Mouse (Mus musculus) liver (tissue): ENCODE measurements at regions not wholly inside any gene's neighbourhood (a gene's known extent, or its start where the extent isn't known, plus 50 kb on each side); places are given as distances from the start of the nearest gene placed in this dataset.
A peak's percentile ranks its signal among the peaks of the same experiment; 100 is the strongest.

Source experiments
- DNase-seq: peaks from one replicate; pipeline ENCODE4 v3.0.0-alpha.2; 2020; ENCODE audit warnings: mixed read lengths

DNA sequence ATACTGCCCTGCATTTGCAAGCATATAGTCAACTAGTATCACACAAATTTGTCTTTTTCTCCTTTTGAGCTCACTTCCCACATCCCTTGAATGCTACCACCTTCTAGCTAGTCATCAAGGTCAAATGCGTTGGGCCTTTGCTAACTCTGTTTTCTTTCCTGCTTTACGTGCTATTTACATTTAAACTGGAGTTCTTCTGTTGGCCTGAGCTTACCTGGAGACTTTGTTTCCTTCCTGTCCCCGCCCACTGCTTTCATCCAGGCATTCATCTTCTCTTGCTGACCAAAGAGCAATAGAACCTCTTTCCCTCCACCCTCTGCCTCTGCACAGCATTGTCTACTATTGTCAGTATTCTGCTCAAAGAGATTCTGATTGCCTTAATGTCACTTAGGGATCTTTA, 237.0 kb downstream of the Papss1 start:
- DNase-seq, result no peak

DNA sequence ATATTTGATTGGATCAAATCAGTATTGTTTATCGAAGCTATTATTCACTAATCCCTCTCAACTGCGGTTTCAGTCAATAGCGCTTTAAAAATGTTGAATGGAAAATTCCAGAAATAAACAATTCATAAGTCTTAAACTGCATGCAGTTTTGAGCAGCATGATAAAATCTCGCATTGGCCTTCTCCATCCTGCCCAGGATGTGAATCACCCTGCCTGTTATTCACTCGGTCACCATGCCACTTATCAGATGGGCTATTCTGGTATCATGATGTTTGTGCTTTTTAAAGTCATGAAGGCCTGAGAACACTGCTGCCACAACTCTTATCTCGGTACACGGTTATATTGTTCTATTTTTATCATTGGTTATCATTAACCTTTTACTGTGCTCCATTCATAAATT, 238.3 kb downstream of the Papss1 start:
- DNase-seq, result no peak

DNA sequence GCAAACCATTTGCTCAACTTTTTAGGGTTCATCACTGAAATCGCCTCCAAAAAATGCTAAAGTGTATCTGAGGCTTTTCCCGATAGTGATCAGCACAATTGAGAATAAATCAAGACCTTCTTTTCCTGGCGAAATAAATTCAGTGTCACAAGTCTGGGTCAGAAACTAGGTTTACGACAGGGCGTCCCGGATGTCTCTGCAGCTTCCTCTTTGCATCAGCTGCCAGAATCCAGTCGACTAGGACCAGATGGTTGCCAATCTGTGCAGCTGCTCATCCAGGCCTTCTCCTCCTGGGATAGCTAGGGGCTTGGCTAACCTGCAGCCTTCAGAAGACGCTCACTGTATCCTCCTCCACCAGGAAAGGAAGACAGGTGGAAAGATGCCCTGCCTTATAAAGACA, 243.6 kb downstream of the Papss1 start:
- no peak for DNase-seq

DNA sequence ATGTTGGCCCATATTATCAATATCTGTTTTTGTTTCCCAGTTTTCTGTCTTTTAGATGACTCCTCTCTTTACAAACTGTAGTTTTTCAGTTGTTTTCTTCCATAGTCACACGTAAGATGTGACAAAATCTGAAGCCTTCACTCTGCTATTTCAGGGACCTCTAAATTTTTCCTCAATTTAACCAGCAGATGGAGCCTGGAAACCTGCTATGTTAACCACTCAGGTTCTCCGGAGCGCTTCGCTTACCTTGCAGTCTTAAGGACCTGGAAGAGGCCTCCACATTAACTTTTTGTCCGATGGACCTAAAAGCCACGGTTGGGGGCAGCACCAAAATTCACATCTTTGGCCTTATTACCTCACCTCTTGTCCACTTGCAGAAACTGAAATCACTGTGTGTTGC, 248.4 kb downstream of the Papss1 start:
- no peak for DNase-seq

DNA sequence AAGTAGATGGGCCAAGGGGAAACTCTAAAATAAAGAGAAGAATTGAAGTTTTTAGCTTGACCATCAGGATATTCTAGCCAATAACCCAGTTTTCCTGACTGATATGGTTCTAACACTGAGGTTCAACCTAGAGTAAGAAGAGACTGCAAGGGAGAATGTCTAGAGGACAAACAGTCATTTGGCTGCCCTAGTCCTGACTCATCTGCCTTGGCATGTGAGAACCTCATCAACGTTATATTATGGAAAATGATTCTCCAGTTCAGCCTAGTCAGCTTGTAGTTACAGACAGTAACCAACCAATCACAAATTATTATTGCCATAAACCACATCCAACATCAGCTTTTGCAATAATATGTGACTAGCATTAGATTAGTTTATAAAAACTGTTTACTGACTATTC, 254.2 kb downstream of the Papss1 start:
- no peak for DNase-seq

DNA sequence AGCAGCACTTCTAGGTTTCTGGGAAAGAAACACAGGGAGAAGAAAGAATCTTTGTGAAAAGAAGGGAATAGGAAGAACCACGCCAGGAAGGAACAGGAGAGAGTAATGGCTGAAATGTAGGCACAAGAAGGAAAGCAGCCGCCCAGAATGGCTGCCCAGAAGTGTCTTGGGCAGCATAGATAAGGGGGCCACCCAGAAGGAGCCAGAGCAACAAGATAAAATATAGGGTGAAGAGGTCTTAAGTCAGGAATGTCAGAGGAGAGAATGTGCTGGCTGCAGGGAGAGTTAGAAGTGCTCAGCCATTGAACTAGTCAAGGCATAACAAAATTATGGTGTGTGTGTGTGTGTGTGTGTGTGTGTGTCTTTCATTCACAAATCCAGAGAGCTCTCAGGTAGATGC, 227.7 kb upstream of the Dkk2 start:
- no peak for DNase-seq

DNA sequence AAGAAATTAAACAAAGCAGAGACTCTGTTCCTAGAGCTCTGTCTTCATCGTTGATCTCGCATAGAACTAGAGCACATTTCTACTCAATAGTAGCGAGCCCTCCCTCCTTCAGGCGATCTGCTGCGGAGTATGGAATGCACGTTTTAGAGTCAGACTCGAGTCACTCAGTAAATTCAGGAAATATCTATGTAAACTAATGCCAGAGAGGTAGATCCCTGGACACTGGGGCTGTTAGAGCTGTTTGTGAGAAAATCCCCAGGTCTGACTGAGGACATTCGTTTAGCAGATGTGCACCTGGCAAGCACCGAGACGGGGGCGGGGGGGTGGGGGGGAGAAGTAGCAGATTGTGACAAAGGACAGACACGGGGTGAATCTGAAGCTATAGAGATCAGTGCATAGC, 226.0 kb upstream of the Dkk2 start:
- DNase-seq, result no peak

DNA sequence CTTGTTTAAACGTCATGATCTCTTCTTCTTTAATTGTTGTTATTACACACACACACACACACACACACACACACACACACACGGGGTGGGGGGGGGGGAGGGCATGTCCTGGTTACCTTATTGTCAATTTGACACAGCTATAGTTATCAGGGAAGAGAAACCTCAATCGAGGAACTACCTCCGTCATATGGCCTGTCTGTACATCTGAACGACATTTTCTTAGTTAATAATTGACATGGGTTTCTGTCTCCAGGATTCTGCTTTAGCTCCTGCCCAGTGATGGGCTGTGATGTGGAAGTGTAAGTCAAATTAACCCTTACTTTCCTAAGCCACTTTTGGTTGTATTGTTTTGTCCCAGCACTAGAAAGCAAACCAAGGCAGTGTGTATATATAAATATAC, 220.0 kb upstream of the Dkk2 start:
- no peak for DNase-seq

DNA sequence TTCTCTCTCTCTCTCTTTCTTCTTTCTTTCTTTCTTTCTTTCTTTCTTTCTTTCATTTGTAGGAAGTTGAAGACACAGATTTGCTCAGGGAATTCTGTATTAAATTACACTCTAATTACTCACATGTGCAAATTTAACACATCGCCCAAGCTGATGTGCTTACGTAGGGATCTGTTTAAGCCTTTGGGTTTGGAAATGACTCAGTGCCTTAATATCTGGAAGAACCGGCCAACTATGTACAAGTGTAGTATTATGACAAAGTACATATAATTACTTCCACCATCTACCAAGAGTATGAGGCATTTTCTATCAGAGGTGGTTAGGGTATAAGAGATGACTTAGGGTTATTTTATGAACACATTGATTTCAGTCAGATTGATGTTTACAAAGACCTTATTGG, 217.8 kb upstream of the Dkk2 start:
- DNase-seq, result no peak

DNA sequence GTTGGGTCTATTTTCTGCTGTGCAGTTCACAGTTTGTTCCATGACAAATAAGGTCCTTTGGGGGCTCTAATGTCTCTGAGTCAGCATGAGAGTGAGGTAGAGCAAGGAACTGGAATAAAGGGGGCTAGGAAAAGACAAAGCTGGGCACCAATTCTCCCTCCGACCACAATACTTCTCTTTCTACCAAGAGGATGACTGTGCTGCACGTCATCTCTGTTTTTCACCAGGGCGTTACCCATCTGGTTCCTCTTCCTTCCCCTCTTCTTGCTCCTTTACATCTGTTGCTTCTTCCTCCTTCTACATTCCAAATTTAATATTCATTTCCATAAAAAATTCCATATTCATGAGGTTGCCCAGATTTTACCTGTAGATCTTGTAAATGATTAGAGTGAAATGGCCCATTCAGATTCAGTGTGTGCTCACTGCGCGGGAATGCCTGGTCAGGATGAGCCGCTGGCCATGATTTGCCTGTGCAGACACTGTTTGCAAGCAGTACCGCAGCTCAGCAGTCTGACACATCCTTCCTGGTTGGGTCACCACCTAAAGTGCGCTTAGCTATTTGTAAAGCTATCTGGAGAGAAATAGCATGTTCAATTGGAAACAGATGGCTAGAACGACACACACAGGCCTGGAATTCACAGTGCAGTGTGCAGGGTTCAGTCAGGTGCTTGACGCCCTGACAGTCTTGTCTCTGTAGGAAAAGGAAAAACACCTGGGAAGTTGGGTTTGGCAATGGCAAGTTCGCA, 216.7 kb upstream of the Dkk2 start:
- DNase-seq, result no peak

DNA sequence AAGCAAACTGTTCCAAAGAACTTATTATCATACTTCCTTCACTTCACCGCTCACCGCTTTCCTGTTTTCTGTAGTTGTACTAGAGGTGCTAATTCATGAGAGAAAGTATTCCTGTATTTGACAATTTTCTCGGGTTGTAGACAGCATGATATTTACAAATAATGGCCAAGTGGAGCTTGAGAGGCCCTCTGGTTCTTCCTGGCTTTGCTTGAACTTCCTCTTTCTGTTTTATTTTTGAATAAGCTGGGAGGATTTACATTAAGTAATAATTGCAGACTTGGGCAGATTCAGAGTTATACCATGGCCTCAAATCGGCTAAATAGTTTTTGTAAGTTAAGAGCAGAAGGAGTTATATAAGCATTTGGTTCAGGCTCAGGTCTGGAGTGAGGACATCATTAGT, 215.8 kb upstream of the Dkk2 start:
- DNase-seq, result no peak

DNA sequence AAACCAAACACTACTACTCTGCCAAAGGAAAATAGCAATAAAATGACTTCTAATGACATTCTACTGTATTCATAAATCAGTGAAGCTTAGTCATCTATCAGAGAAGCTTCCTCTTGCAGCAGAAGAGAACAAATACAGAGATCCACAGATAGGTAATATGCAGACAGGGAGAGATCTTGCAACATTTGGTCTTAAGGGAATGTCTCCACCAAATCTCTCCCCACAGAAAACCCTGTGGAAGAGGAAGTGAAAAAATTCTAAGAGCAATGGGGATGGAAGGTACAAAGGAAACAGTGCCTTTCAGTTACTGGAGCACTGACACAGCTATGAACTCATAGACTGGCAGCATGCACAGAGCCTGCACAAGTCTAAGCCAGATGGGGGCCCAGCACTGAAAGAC, 202.4 kb upstream of the Dkk2 start:
- no peak for DNase-seq

DNA sequence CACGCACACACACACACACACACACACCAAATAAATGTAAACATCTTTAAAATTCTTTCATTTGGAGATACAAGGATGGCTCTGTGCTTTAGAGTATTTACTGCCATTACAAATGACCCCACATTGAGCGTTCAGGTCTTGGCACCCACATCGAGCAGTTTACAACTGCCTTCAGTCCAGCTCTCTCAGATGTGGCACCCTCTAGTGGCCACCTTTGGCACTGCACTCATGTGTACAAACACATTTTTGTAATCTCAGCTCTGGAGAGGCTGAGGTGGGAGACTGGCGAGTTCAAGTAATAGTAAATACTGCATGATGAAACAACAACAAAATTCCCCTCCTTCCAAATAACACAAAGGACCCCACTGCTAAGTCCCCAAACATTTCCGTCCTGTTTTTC, 198.6 kb upstream of the Dkk2 start:
- DNase-seq, result peak; percentile 32

DNA sequence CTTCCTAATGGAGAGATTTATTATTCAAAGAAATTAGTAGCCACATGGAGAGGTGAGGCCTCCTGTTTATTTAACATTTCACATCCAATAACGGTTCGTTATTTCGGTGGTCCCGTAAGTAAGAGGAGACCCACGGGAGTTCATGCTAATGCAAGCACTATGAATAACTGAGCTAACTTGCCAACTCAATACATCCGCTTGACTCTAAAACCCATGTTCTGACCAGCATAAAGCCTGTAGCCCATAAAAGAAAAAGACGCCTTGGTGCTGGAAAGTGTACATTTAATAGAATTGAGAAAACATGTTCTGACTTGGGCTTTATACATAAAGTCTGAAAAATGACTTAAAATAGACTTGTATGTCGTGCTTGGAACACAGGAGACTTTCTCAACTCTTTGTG, 198.1 kb upstream of the Dkk2 start:
- no peak for DNase-seq

DNA sequence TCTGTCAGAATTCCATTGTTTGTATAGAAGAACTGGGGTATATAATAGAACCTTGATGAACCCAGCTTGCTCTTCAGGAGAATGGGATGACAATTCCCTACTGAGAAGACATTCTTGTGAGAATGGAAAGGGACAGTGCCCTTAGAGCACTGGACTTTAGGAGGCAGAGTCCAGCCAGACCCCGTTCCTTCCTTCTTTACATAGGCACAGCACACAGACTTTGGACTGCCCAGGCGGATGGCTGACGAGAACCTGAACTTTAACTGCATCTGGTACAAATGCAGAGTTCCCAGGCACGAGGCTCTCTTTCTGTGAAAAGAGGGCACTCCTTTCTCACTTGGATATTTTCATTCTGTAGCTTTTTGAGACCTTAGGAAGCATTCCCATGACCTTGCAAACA, 197.4 kb upstream of the Dkk2 start:
- peak; percentile 11 for DNase-seq

DNA sequence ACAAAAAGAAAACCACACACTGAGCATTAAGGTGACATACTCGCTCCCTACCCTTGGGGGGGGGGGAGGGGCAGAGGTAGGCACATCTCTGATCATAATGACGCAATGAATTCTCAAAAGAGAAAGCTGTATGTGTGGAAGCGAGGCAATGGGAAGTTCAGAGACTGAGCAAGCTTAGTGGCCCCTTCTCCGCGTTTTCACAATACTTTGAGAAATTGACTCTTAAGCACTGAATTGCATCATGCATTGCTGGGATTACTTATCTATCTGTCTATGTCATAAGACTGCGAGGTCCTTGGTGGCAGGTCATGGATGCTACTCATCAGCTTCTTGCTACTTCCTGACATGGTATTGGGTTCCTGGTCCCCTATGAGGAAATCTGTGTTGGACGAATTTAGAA, 193.2 kb upstream of the Dkk2 start:
- no peak for DNase-seq

DNA sequence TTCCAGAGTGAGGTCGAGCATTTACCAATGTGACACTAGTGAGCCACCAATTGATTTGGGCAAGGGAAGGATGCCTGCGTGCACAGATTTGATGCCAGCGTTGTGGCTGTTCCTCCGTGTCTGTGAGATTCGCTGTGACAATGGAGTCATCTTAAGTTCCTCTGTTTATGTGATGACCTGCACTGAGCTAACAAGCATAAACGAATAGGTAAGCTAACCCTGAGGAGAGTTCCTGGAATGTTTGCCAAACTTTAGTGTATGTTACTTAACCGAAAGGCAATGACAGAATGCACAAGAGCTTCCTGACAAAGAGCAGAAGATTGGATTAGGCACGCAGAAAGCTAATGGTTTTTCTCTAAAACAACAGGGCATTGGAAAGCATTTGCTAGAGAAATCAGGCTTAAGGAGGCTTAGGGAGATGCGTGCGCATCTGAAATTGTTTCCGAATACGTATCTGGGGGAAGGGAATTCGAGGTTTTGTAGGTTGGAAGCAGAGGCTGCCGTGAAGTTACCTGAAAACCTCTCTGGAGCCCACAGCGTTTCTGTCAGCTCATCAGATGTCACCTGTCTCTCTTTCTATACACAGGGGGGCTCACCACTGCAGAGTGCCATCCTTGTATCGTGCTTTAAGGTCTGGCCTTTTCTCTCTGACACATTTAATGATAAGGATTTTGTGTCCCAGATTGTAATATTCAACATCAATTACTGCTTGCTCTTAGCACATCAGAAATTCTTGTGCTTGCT, 191.9 kb upstream of the Dkk2 start:
- DNase-seq, result no peak

DNA sequence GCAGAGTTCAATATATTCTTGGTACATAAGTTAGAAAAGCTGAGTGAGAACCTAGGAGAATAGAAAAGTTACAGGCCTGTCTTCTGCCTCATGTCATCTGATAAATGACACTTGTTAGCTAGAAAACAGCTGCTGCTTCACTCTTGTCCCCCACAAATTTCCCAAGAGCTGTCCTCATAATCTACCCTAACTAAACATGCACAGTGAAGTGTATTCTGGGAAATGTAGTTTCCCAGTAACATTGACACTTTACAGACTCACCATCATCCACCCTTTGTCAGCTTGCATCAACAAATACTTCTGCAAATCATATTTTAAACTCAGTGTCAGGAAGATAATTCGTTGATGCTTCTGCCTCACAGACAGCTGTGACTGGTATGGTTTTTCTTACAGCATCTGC, 190.0 kb upstream of the Dkk2 start:
- DNase-seq, result no peak

DNA sequence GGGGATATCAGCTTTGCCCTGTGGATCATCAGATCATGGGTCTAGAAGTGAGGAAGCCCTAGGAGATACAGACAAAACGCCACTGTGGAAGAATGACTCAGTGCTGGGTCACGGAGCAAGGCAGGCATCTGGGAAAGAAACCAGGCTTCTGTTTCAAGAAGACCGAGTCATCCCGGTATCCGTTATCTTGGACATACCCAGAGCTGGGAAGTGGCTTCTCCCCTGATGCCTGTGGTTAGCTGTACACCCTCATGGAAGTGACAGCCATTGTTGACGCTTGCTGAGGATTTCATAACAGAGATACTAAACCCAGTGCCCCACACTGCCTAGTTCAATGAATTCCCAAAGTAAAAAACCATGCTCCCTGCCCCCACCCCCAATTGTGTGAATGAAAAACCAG, 171.6 kb upstream of the Dkk2 start:
- DNase-seq, result no peak

DNA sequence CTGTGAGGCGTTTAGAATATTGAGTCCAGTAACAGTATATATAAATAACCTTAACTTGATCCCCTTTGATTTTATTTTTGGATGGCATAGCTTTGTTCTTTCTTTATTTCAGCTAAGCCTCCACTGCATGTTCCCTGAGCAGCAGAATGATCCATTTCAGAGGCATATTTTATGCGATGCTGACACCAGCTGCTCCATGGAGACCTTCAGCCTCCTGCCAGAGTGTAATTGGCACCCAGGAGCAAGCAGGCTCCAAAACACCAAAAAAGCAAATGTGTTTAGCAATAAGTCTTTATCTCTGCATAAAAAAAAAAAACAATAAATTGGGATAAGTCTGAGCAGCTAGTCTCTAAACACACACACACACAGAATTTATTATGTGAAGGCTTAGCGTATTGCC, 170.7 kb upstream of the Dkk2 start:
- DNase-seq, result no peak

DNA sequence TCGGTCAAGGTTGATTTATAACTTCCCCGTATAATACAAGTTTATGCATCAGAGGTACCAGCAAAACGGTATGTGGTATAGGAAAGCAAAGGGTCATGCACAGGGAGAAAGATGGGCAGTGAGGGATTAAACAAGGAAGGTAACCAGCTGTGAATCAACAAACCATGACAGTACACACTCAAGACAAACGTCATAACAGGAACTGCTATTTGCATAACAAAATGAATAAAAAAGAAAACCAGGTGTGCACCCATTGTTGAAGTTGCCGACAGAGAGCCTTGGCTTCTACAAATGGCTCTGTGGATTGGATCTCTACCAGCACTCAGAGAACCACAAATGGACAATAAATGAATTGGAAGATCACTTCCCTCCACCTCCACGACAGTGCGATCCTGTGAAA, 170.1 kb upstream of the Dkk2 start:
- DNase-seq, result no peak

DNA sequence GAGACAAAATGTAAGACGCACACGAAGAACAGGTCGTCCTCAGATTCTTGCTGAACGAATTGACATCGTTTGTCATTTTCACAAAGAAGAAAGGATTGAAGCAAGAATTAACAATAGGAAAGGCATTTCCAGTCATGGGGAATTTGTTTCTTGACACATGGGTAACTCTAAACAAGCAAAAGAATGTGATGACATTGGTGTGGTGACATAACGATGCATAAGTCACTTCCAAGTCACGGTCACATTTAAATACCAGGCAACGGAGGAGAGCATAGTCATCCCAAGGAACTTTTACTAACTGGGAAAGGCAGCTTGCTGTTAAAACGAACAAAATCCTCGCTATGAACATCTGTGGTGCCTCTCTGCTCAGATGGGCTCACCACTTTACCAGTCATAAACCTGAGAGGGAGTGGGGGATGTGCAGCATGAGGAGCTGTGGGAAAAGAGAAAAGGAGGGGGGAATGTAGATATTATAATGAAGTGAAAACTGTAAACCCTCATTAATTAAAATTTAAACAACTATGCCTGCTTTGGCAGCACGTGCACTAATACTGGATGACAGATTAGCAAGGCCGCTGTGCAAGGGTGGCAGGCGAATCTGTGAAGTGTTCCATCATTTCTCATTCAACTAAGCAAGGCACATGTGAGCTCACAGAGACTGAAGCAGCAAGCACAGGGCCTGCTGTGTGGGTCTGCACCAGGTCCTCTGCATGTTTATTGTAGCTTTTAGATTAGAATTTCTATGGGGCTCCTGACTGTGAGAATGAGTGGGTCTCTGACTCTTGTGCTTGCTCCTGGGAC, 167.2 kb upstream of the Dkk2 start:
- DNase-seq, result no peak

DNA sequence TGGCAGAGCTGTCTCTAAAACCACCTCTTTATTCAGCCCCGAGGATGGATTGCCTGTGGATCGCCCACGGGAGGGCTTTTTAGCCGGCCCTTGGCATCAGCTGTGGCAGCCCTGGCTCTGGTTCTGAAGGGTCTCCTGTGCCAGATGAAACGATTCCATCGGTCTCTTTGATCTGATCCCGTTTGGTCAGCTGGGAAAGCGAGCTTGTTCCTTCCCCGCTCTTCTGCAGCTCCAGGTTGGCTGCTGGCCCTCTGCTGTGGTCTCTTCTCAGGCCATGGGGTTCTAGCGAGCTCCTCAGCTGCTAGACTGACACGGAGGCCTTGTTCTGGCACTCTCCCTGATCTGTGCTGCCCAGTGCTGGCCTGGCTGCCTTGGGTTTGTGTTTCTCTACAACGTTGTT, 165.6 kb upstream of the Dkk2 start:
- no peak for DNase-seq

DNA sequence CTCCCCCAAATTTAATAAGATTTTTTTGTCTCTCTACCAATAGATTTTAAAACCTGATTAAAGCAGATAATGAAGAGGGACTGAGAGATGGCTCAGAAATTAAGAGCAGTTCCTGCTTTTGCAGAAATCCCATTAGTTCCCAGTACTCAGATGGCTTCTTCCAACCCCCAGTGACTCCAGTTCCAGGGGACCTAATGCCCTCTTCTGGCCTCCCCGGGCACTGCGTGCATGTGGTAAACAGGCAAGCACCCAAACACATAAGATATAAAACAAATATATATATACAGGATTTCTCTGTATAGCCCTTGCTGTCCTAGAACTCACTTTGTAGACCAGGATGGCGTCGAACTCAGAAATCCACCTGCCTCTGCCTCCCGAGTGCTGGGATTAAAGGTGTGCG, 163.9 kb upstream of the Dkk2 start:
- DNase-seq, result peak; percentile 13
